Mouse (Mus musculus) liver, embryonic 14.5 days (tissue): ENCODE measurements around the gene 2900092C05Rik. TPM values are rescaled to one million over a fixed set of nuclear protein-coding genes. Genes with fewer than 3 reads are reported as not detected.

Experiments used
- ATAC-seq: fragments of 200-750 bp; cut with Nextera tagmentation; 2 replicates; pipeline ENCODE4 v1.8.0; 2017; ENCODE audit warnings: moderate number of reproducible peaks, mild to moderate bottlenecking, moderate library complexity; ENCODE audit not compliant: insufficient read depth
- DNase-seq, 3 experiments: peaks; one replicate each; pipeline ENCODE4 v3.0.0-alpha.2; 2012 to 2013; ENCODE audit warnings: low read depth in 3 of 3, low spot score in 3 of 3
- H3K27ac ChIP-seq: fragments of 300-500 bp; sonication (generic); 2 replicates; pipeline ENCODE4 v1.5.1; 2014; ENCODE audit warnings: moderate library complexity, mild to moderate bottlenecking, control low read depth, inconsistent platforms
- H3K27me3 ChIP-seq: fragments of 300-500 bp; sonication (generic); 2 replicates; pipeline ENCODE4 v1.6.1; 2014; ENCODE audit warnings: mild to moderate bottlenecking, low read length, moderate library complexity; ENCODE audit not compliant: control insufficient read depth, insufficient read depth
- H3K36me3 ChIP-seq: fragments of 300-500 bp; sonication (generic); replicated peaks from 2 replicates; pipeline ENCODE4 v1.6.1; 2014; ENCODE audit warnings: low read depth; ENCODE audit not compliant: control insufficient read depth, insufficient read depth
- H3K4me1 ChIP-seq, 2 experiments: fragments of 200-500 bp in 1 of 2; fragments of 300-500 bp in 1 of 2; sonication (generic) in 1 of 2; replicated peaks; 2 replicates each; pipeline ENCODE4 v1.6.1; 2012 to 2014; ENCODE audit warnings: antibody characterized with exemption in 1 of 2, inconsistent platforms in 1 of 2, low read length in 1 of 2; ENCODE audit not compliant: control insufficient read depth in 2 of 2, insufficient read depth in 2 of 2
- H3K4me2 ChIP-seq: fragments of 300-500 bp; sonication (generic); 2 replicates; pipeline ENCODE4 v1.6.1; 2014; ENCODE audit warnings: low read depth, mild to moderate bottlenecking, control low read depth, moderate library complexity
- H3K4me3 ChIP-seq, 2 experiments: fragments of 200-500 bp in 1 of 2; fragments of 300-500 bp in 1 of 2; sonication (generic) in 1 of 2; 2 replicates each; pipeline ENCODE4 v1.5.1; 2012 to 2014; ENCODE audit warnings: low read depth in 2 of 2, low read length in 2 of 2, mild to moderate bottlenecking in 2 of 2, control low read depth in 1 of 2, inconsistent platforms in 1 of 2, moderate library complexity in 1 of 2; ENCODE audit not compliant: insufficient read depth in 1 of 2
- H3K9ac ChIP-seq: fragments of 300-500 bp; sonication (generic); replicated peaks from 2 replicates; pipeline ENCODE4 v1.6.1; 2014; ENCODE audit warnings: mild to moderate bottlenecking, control low read depth, moderate library complexity
- H3K9me3 ChIP-seq: fragments of 300-500 bp; sonication (generic); 2 replicates; pipeline ENCODE4 v1.6.1; 2016; ENCODE audit warnings: low read length, mixed read lengths; ENCODE audit not compliant: control insufficient read depth
- CTCF ChIP-seq: IDR thresholded peaks from 2 replicates; pipeline ENCODE4 v1.5.1; 2016; ENCODE audit warnings: antibody characterized with exemption, low read depth, control low read depth
- EP300 ChIP-seq: IDR thresholded peaks from 2 replicates; pipeline ENCODE4 v1.6.1; 2016; ENCODE audit warnings: antibody characterized with exemption, low read depth
- WGBS: fragments of 180-500 bp; shearing (Covaris S2); extraction: QIAGEN DNeasy Blood & Tissue Kit; methylation state at CpG from one replicate; pipeline ENCODE4 v1.1.7; 2014; ENCODE audit not compliant: insufficient replicate concordance; 5-methylcytosine and 5-hydroxymethylcytosine counted together
- polyA plus RNA-seq, 2 experiments: library from polyadenylated mRNA; depleted of rRNA in 1 of 2; stranded (reverse) in 1 of 2; unstranded in 1 of 2; fragments of >200 nt; fragmentation: Nextera tagmentation in 1 of 2; extraction: Ambion mirVana in 1 of 2; gene quantifications; 2 replicates each; pipeline versions ENCODE4 v1.2.1 to v1.2.3; 2012 to 2014

2900092C05Rik gene
- polyA plus RNA-seq, 2 experiments: not detected

GRCm38 (mm10) chr7:12485956-12486355 is 26.4 kb upstream of the 2900092C05Rik start:
- WGBS: 77% methylated on average over 1 of the region's 1 CpGs
- DNase-seq (no peak), ATAC-seq (no peak)
- H3K9ac ChIP-seq: no peak overlapping the region
- H3K4me1 ChIP-seq: no peaks in the 10 kb centered on the region
- no peak overlapping the region for H3K4me3 ChIP-seq
- no peak overlapping the region for H3K4me2 ChIP-seq
- no peak overlapping the region for H3K27ac ChIP-seq
- no peaks in the 10 kb centered on the region for H3K27me3 ChIP-seq
- TF ChIP-seq CTCF: no peak
- TF ChIP-seq EP300: no peak
- no peaks in the 10 kb centered on the region for H3K9me3 ChIP-seq
- peaks cover 19% of the 10 kb centered on the region for H3K36me3 ChIP-seq

- Histone ChIP-seq H3K27ac (no peak overlapping the region), H3K9me3 (no peaks in the 10 kb centered on the region), H3K4me3 (no peak overlapping the region), H3K4me1 (no peaks in the 10 kb centered on the region), H3K36me3 (peaks cover 13% of the 10 kb centered on the region), H3K27me3 (no peaks in the 10 kb centered on the region), H3K4me2 (no peak overlapping the region), H3K9ac (no peak overlapping the region)
- no peak for DNase-seq
- no peak for ATAC-seq
- no peak for TF ChIP-seq EP300
- TF ChIP-seq CTCF: no peak
Observed at GRCm38 (mm10) chr7:12486691-12487090, 25.6 kb upstream of the 2900092C05Rik start.

GRCm38 (mm10) chr7:12510913-12511312 is 1.4 kb upstream of the 2900092C05Rik start:
- H3K27ac ChIP-seq: no peak overlapping the region
- no peaks in the 10 kb centered on the region for H3K4me1 ChIP-seq
- H3K9ac ChIP-seq: no peak overlapping the region
- 47% methylated on average over 1 of the region's 1 CpGs for WGBS
- no peaks in the 10 kb centered on the region for H3K27me3 ChIP-seq
- no peak overlapping the region for H3K4me3 ChIP-seq
- H3K4me2 ChIP-seq: no peak overlapping the region
- DNase-seq (no peak), ATAC-seq (no peak)
- TF ChIP-seq CTCF: no peak
- no peak for TF ChIP-seq EP300
- no peaks in the 10 kb centered on the region for H3K9me3 ChIP-seq
- H3K36me3 ChIP-seq: no peaks in the 10 kb centered on the region

Other genes starting within 250 kb of the 2900092C05Rik start
- gene Vmn1r81, start 244.2 kb upstream of the 2900092C05Rik start, polyA plus RNA-seq (2012; rRNA removed): not detected in 2 replicates
- gene Vmn1r81, start 244.2 kb upstream of the 2900092C05Rik start, polyA plus RNA-seq (2014; fragmentation: Nextera tagmentation; extraction: Ambion mirVana): not detected in 2 replicates
- not detected in 2 replicates for gene Vmn1r82, start 212.1 kb upstream of the 2900092C05Rik start, polyA plus RNA-seq (2012; rRNA removed)
- gene Vmn1r82, start 212.1 kb upstream of the 2900092C05Rik start, polyA plus RNA-seq (2014; fragmentation: Nextera tagmentation; extraction: Ambion mirVana): not detected in 2 replicates
- not detected in 2 replicates for gene Vmn1r83, start 183.0 kb upstream of the 2900092C05Rik start, polyA plus RNA-seq (2012; rRNA removed)
- gene Vmn1r83, start 183.0 kb upstream of the 2900092C05Rik start, polyA plus RNA-seq (2014; fragmentation: Nextera tagmentation; extraction: Ambion mirVana): not detected in 2 replicates
- gene Vmn1r84, start 143.2 kb upstream of the 2900092C05Rik start, polyA plus RNA-seq (2012; rRNA removed): not detected in 2 replicates
- not detected in 2 replicates for gene Vmn1r84, start 143.2 kb upstream of the 2900092C05Rik start, polyA plus RNA-seq (2014; fragmentation: Nextera tagmentation; extraction: Ambion mirVana)
- 0.28 and 0.35 TPM in 2 replicates for gene Zfp551, start 89.8 kb upstream of the 2900092C05Rik start, polyA plus RNA-seq (2012; rRNA removed)
- 0.55 and 1.1 TPM in 2 replicates for gene Zfp551, start 89.8 kb upstream of the 2900092C05Rik start, polyA plus RNA-seq (2014; fragmentation: Nextera tagmentation; extraction: Ambion mirVana)
- gene Zfp606, start 34.2 kb upstream of the 2900092C05Rik start, polyA plus RNA-seq (2012; rRNA removed): 0.89 and 1.3 TPM in 2 replicates
- gene Zfp606, start 34.2 kb upstream of the 2900092C05Rik start, polyA plus RNA-seq (2014; fragmentation: Nextera tagmentation; extraction: Ambion mirVana): 3.3 and 3.6 TPM in 2 replicates
- not detected in 2 replicates for gene Vmn2r53, start 96.3 kb downstream of the 2900092C05Rik start, polyA plus RNA-seq (2012; rRNA removed)
- not detected in 2 replicates for gene Vmn2r53, start 96.3 kb downstream of the 2900092C05Rik start, polyA plus RNA-seq (2014; fragmentation: Nextera tagmentation; extraction: Ambion mirVana)
- not detected in 2 replicates for gene Vmn2r54, start 127.8 kb downstream of the 2900092C05Rik start, polyA plus RNA-seq (2012; rRNA removed)
- gene Vmn2r54, start 127.8 kb downstream of the 2900092C05Rik start, polyA plus RNA-seq (2014; fragmentation: Nextera tagmentation; extraction: Ambion mirVana): not detected in 2 replicates
- gene Vmn2r55, start 172.5 kb downstream of the 2900092C05Rik start, polyA plus RNA-seq (2012; rRNA removed): not detected in 2 replicates
- gene Vmn2r55, start 172.5 kb downstream of the 2900092C05Rik start, polyA plus RNA-seq (2014; fragmentation: Nextera tagmentation; extraction: Ambion mirVana): not detected in 2 replicates
- gene Vmn2r56, start 222.5 kb downstream of the 2900092C05Rik start, polyA plus RNA-seq (2012; rRNA removed): not detected in 2 replicates
- not detected in 2 replicates for gene Vmn2r56, start 222.5 kb downstream of the 2900092C05Rik start, polyA plus RNA-seq (2014; fragmentation: Nextera tagmentation; extraction: Ambion mirVana)